Mouse (Mus musculus): ENCODE data around the gene Snx25. TPM values are rescaled to one million over a fixed set of nuclear protein-coding genes. Genes with fewer than 3 reads are reported as not detected.
"Not testable (repeated sequence)": the region's sequence is repeated elsewhere in the genome, so short reads cannot be mapped to it uniquely, and the experiment has no call there.

Snx25 gene
- polyA plus RNA-seq, 1 experiment from 2014 or later = 6.3 TPM

GRCm38 (mm10) chr8:46119176-46119575 is 32.8 kb downstream of the Snx25 start:
- ATAC-seq (replicated peaks; ENCODE audit: low FRiP score, low read depth) = no peak

GRCm38 (mm10) chr8:46117172-46117571 is 34.8 kb downstream of the Snx25 start:
- no peak for TF ChIP-seq CTCF (IDR thresholded peaks at IDR 0.05; ENCODE audit: low read depth)
- H3K27me3 ChIP-seq (ENCODE audit: insufficient read depth, low read length) = no peaks in the 10 kb centered on the region
- WGBS = 90% methylated on average over 3 of the region's 3 CpGs
- H3K4me1 ChIP-seq (replicated peaks; ENCODE audit: insufficient read depth, low read length) = no peaks in the 10 kb centered on the region
- no peaks in the 10 kb centered on the region for H3K9me3 ChIP-seq (replicated peaks; ENCODE audit: low read length)
- H3K4me2 ChIP-seq (ENCODE audit: low read length) = no peak overlapping the region
- DNase-seq (ENCODE audit: low spot score) = no peak
- H3K36me3 ChIP-seq (ENCODE audit: insufficient read depth, low read length) = 0 out of 2 replicates have a peak, but pooled peaks cover 3% of the 10 kb centered on the region
- H3K27ac ChIP-seq = no peak overlapping the region
- no peak overlapping the region for H3K9ac ChIP-seq (ENCODE audit: low read depth, low read length)
- no peak for ATAC-seq (replicated peaks; ENCODE audit: low FRiP score, low read depth)
- H3K4me3 ChIP-seq (replicated peaks; ENCODE audit: low read depth, low read length) = no peak overlapping the region

More at GRCm38 (mm10) chr8:46119176-46119575, 32.8 kb downstream of the Snx25 start:
- H3K9ac ChIP-seq (ENCODE audit: low read depth, low read length) = no peak overlapping the region
- H3K4me1 ChIP-seq (replicated peaks; ENCODE audit: insufficient read depth, low read length) = no peaks in the 10 kb centered on the region
- no peaks in the 10 kb centered on the region for H3K27me3 ChIP-seq (ENCODE audit: insufficient read depth, low read length)
- no peak for TF ChIP-seq CTCF (IDR thresholded peaks at IDR 0.05; ENCODE audit: low read depth)
- H3K9me3 ChIP-seq (replicated peaks; ENCODE audit: low read length) = no peaks in the 10 kb centered on the region
- H3K36me3 ChIP-seq (ENCODE audit: insufficient read depth, low read length) = 0 out of 2 replicates have a peak, but pooled peaks cover 3% of the 10 kb centered on the region
- H3K4me2 ChIP-seq (ENCODE audit: low read length) = no peak overlapping the region
- 93% methylated on average over 3 of the region's 3 CpGs for WGBS
- no peak overlapping the region for H3K4me3 ChIP-seq (replicated peaks; ENCODE audit: low read depth, low read length)
- H3K27ac ChIP-seq = no peak overlapping the region
- DNase-seq (ENCODE audit: low spot score) = no peak

- not testable (repeated sequence) for H3K27me3 ChIP-seq (ENCODE audit: insufficient read depth, low read length); H3K9me3 ChIP-seq (replicated peaks; ENCODE audit: low read length); H3K4me3 ChIP-seq (replicated peaks; ENCODE audit: low read depth, low read length); H3K9ac ChIP-seq (ENCODE audit: low read depth, low read length); H3K4me2 ChIP-seq (ENCODE audit: low read length); H3K4me1 ChIP-seq (replicated peaks; ENCODE audit: insufficient read depth, low read length); H3K36me3 ChIP-seq (ENCODE audit: insufficient read depth, low read length); DNase-seq (ENCODE audit: low spot score); ATAC-seq (replicated peaks; ENCODE audit: low FRiP score, low read depth); H3K27ac ChIP-seq
Observed at GRCm38 (mm10) chr8:46113421-46114170, 38.4 kb downstream of the Snx25 start.

DNA sequence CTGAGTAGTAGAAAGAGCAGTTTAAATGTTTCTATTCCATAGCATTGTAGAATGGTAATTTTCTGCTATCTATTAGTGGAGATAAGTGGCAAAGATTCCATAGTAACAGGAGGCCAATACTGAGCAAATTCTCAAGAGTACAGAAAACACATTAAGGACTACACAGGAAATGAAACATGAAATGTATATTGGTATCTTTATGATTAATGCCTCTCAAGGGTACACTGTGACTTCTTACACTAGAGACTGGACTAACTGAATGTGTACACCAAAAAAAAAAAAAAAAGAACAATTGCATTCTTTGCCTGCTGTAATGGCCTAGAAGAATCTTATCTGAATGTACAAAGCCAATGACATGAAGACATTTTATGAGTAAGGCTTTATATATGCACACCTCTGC is 44.3 kb downstream of the Snx25 start:
- Histone ChIP-seq H3K9ac (ENCODE audit: low read depth, low read length) (no peak overlapping the region), H3K9me3 (replicated peaks; ENCODE audit: low read length) (no peaks in the 10 kb centered on the region), H3K27me3 (ENCODE audit: insufficient read depth, low read length) (no peaks in the 10 kb centered on the region), H3K27ac (no peak overlapping the region), H3K4me1 (replicated peaks; ENCODE audit: insufficient read depth, low read length) (no peaks in the 10 kb centered on the region), H3K4me3 (replicated peaks; ENCODE audit: low read depth, low read length) (no peak overlapping the region), H3K36me3 (ENCODE audit: insufficient read depth, low read length) (peaks cover 6% of the 10 kb centered on the region; the same call in 1 of the 2 replicates), H3K4me2 (ENCODE audit: low read length) (no peak overlapping the region)
- no peak for DNase-seq (ENCODE audit: low spot score)
- TF ChIP-seq CTCF (IDR thresholded peaks at IDR 0.05; ENCODE audit: low read depth) = no peak
- ATAC-seq (replicated peaks; ENCODE audit: low FRiP score, low read depth) = no peak

- H3K9me3 ChIP-seq (replicated peaks; ENCODE audit: low read length) = no peaks in the 10 kb centered on the region
- H3K9ac ChIP-seq (ENCODE audit: low read depth, low read length) = no peak overlapping the region
- no peaks in the 10 kb centered on the region for H3K4me1 ChIP-seq (replicated peaks; ENCODE audit: insufficient read depth, low read length)
- H3K36me3 ChIP-seq (ENCODE audit: insufficient read depth, low read length) = peaks cover 14% of the 10 kb centered on the region
- no peak for TF ChIP-seq CTCF (IDR thresholded peaks at IDR 0.05; ENCODE audit: low read depth)
- 89% methylated on average over 11 of the region's 11 CpGs for WGBS
- no peak overlapping the region for H3K4me2 ChIP-seq (ENCODE audit: low read length)
- H3K27me3 ChIP-seq (ENCODE audit: insufficient read depth, low read length) = no peaks in the 10 kb centered on the region
- H3K4me3 ChIP-seq (replicated peaks; ENCODE audit: low read depth, low read length) = no peak overlapping the region
- ATAC-seq (replicated peaks; ENCODE audit: low FRiP score, low read depth) (no peak), DNase-seq (ENCODE audit: low spot score) (no peak)
- H3K27ac ChIP-seq = no peak overlapping the region
Observed at GRCm38 (mm10) chr8:46103434-46103833, 48.5 kb downstream of the Snx25 start.

DNA sequence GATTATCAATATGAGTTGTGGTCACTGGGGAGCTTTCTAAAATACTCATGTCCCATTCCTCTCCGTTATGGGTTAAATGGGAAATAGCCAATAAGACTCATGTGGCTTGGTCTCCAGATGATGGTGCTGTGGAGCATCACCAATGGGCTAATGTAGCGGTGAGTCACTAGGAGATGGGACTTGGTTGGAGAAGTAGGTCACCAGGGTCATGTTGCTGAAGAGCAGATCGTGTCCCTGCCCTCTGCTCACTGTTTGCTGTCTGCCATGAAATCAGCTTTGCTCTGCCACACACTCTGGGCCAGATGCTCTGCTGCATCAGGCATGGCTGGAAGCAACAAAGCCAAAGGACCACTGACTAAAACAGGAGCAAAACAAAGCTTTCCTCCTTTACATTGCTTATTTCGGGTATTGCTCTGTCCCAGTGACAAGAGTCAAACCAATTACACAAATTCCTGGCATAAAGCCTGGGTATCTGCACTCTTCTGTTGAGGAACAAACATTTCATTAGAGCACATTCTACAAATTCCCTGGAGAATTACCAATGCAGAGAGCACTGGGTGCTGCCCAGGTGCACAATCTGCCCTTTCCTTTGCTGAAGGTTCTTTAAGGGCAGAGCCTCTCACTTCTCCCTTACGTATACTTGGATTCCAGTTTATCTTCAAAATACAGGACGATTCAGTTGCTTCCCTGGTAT is 59.1 kb downstream of the Snx25 start:
- Histone ChIP-seq H3K27ac (no peak overlapping the region), H3K27me3 (ENCODE audit: insufficient read depth, low read length) (no peaks in the 10 kb centered on the region), H3K9me3 (replicated peaks; ENCODE audit: low read length) (no peaks in the 10 kb centered on the region), H3K36me3 (ENCODE audit: insufficient read depth, low read length) (no peaks in the 10 kb centered on the region), H3K4me2 (ENCODE audit: low read length) (no peak overlapping the region), H3K9ac (ENCODE audit: low read depth, low read length) (no peak overlapping the region), H3K4me1 (replicated peaks; ENCODE audit: insufficient read depth, low read length) (no peaks in the 10 kb centered on the region), H3K4me3 (replicated peaks; ENCODE audit: low read depth, low read length) (no peak overlapping the region)
- DNase-seq (ENCODE audit: low spot score) (no peak), ATAC-seq (replicated peaks; ENCODE audit: low FRiP score, low read depth) (no peak)
- 0 out of 2 replicates have a peak, but pooled peaks have one; percentile 10 for TF ChIP-seq CTCF (IDR thresholded peaks at IDR 0.05; ENCODE audit: low read depth)
- WGBS = 81% methylated on average over 6 of the region's 6 CpGs
